Mouse (Mus musculus) Muller cell, postnatal 12 days (primary cell): ENCODE measurements at regions not wholly inside any gene's neighbourhood (a gene's known extent, or its start where the extent isn't known, plus 50 kb on each side); places are given as distances from the start of the nearest gene placed in this dataset.
A peak's percentile ranks its signal among the peaks of the same experiment; 100 is the strongest.
"Not testable (repeated sequence)": the region's sequence is repeated elsewhere in the genome, so short reads cannot be mapped to it uniquely, and the experiment has no call there.

Experiments used
- DNase-seq: peaks from one replicate; pipeline ENCODE4 v3.0.0-alpha.2; 2015; ENCODE audit errors: inconsistent ontology term

GRCm38 (mm10) chr1:96626271-96626670 lies 245.7 kb downstream of the Slco4c1 start:
- DNase-seq = no peak

- DNase-seq = not testable (repeated sequence)
These were observed 246.6 kb downstream of the Slco4c1 start for GRCm38 (mm10) chr1:96625326-96625725.

- DNase-seq = no peak
These were observed 275.8 kb downstream of the Slco4c1 start for GRCm38 (mm10) chr1:96596141-96596540.

- peak; percentile 2 for DNase-seq
These were observed 302.7 kb downstream of the Slco4c1 start for GRCm38 (mm10) chr1:96569281-96569680.

GRCm38 (mm10) chr1:96563279-96563910 lies 308.6 kb downstream of the Slco4c1 start:
- no peak for DNase-seq

- no peak for DNase-seq
These were observed 315.7 kb downstream of the Slco4c1 start for GRCm38 (mm10) chr1:96556258-96556657.

GRCm38 (mm10) chr1:96519347-96519746 lies 352.6 kb downstream of the Slco4c1 start:
- no peak for DNase-seq

GRCm38 (mm10) chr1:96501007-96501406 lies 371.0 kb downstream of the Slco4c1 start:
- DNase-seq = no peak

GRCm38 (mm10) chr1:96482816-96483215 lies 389.2 kb downstream of the Slco4c1 start:
- peak; percentile 14 for DNase-seq

GRCm38 (mm10) chr1:96450852-96451251 lies 421.1 kb downstream of the Slco4c1 start:
- DNase-seq = no peak

- DNase-seq = no peak
These were observed 426.8 kb downstream of the Slco4c1 start for GRCm38 (mm10) chr1:96445215-96445614.

- no peak for DNase-seq
These were observed 438.9 kb downstream of the Slco4c1 start for GRCm38 (mm10) chr1:96433057-96433456.

- no peak for DNase-seq
These were observed 448.5 kb downstream of the Slco4c1 start for GRCm38 (mm10) chr1:96423481-96423880.

- no peak for DNase-seq
These were observed 460.9 kb downstream of the Slco4c1 start for GRCm38 (mm10) chr1:96410837-96411612.

- DNase-seq = no peak
These were observed 474.0 kb downstream of the Slco4c1 start for GRCm38 (mm10) chr1:96397982-96398381.

- DNase-seq = no peak
These were observed 483.6 kb downstream of the Slco4c1 start for GRCm38 (mm10) chr1:96388417-96388816.

GRCm38 (mm10) chr1:96385916-96386315 lies 486.1 kb downstream of the Slco4c1 start:
- no peak for DNase-seq

- peak; percentile 34 for DNase-seq
These were observed 509.1 kb downstream of the Slco4c1 start for GRCm38 (mm10) chr1:96362713-96363441.

- DNase-seq = no peak
These were observed 524.7 kb downstream of the Slco4c1 start for GRCm38 (mm10) chr1:96347231-96347630.

- peak; percentile 64 for DNase-seq
These were observed 525.4 kb downstream of the Slco4c1 start for GRCm38 (mm10) chr1:96346465-96347002.

GRCm38 (mm10) chr1:96315721-96316120 lies 556.2 kb downstream of the Slco4c1 start:
- DNase-seq = no peak

GRCm38 (mm10) chr1:96301238-96301637 lies 570.7 kb downstream of the Slco4c1 start:
- DNase-seq = peak; percentile 82
